ENCODE assay signal across 8 mouse cellular contexts in the genomic region with DNA sequence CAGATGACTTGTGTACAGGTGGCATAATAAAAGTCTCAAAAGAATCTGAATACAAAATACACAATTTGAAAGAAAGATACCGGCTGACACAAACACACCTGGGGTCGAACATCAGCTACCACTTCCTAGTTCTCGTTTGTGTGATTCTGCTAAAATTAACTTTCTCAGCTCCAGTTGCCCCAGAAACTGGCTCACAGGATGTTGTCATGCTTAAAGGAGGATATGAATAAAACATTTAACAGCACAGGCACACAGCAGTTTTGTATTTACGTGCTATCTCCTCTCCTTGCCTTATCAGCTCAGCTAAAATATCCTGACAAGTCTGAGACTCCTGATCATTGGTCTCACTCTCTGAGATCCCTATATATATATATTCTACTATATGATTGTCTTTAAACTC.
"Had no signal": no experiment of that assay in that cellular context is flagged by ENCODE, and none has a peak within 500 bp of the region (broad histone marks: within the 10 kb centered on the region; RNA-seq: fewer than 3 reads in every experiment).

No protein-coding gene starts in this region.

- DNase-seq: liver, postnatal 0 days; lung, adult 2 months; lung, postnatal 14 days; lung, postnatal 36 days; right cerebral cortex, postnatal 14 days; thymus, adult 18-20 months; thymus, postnatal 14 days; thymus, postnatal 36 days had no signal
